Mouse (Mus musculus): ENCODE results near the gene Gm44790. TPM values are rescaled to one million over a fixed set of nuclear protein-coding genes. Genes with fewer than 3 reads are reported as not detected.

Gm44790 gene
- polyA plus RNA-seq, 1 experiment from 2014 or later: not detected

GRCm38 (mm10) chr6:86441571-86441970, 15.1 kb downstream of the Gm44790 start:
- Histone ChIP-seq H3K27me3 (ENCODE audit: control insufficient read depth, insufficient read depth, low read length) (no peaks in the 10 kb centered on the region), H3K27ac (ENCODE audit: low read depth, low read length) (no peak overlapping the region), H3K9ac (ENCODE audit: low read length) (no peak overlapping the region), H3K9me3 (ENCODE audit: control insufficient read depth, low read length) (no peaks in the 10 kb centered on the region), H3K4me3 (ENCODE audit: low read depth, low read length) (no peak overlapping the region), H3K4me2 (ENCODE audit: low read depth) (no peak overlapping the region), H3K36me3 (ENCODE audit: control insufficient read depth, insufficient read depth, low read length) (peaks cover 8% of the 10 kb centered on the region), H3K4me1 (ENCODE audit: control insufficient read depth, insufficient read depth, low read length) (peaks cover 4% of the 10 kb centered on the region; the same call in 1 of the 2 replicates)
- DNase-seq (ENCODE audit: low spot score): no peak
- ATAC-seq (ENCODE audit: insufficient read depth, low FRiP score, low TSS enrichment): no peak
- WGBS: 98% methylated on average over 10 of the region's 10 CpGs

GRCm38 (mm10) chr6:86445551-86445950, 19.1 kb downstream of the Gm44790 start:
- 95% methylated on average over 18 of the region's 18 CpGs for WGBS
- H3K36me3 ChIP-seq (ENCODE audit: control insufficient read depth, insufficient read depth, low read length): peaks cover 8% of the 10 kb centered on the region
- no peak overlapping the region for H3K4me3 ChIP-seq (ENCODE audit: low read depth, low read length)
- DNase-seq (ENCODE audit: low spot score) (no peak), ATAC-seq (ENCODE audit: insufficient read depth, low FRiP score, low TSS enrichment) (no peak)
- H3K4me2 ChIP-seq (ENCODE audit: low read depth): no peak overlapping the region
- H3K9ac ChIP-seq (ENCODE audit: low read length): no peak overlapping the region
- no peaks in the 10 kb centered on the region for H3K9me3 ChIP-seq (ENCODE audit: control insufficient read depth, low read length)
- no peaks in the 10 kb centered on the region for H3K4me1 ChIP-seq (ENCODE audit: control insufficient read depth, insufficient read depth, low read length)
- H3K27me3 ChIP-seq (ENCODE audit: control insufficient read depth, insufficient read depth, low read length): no peaks in the 10 kb centered on the region
- H3K27ac ChIP-seq (ENCODE audit: low read depth, low read length): no peak overlapping the region

- DNase-seq (ENCODE audit: low spot score) (no peak), ATAC-seq (ENCODE audit: insufficient read depth, low FRiP score, low TSS enrichment) (no peak)
- H3K9ac ChIP-seq (ENCODE audit: low read length): no peak overlapping the region
- 85% methylated on average over 1 of the region's 1 CpGs for WGBS
- peaks cover 8% of the 10 kb centered on the region for H3K36me3 ChIP-seq (ENCODE audit: control insufficient read depth, insufficient read depth, low read length)
- no peak overlapping the region for H3K4me3 ChIP-seq (ENCODE audit: low read depth, low read length)
- H3K9me3 ChIP-seq (ENCODE audit: control insufficient read depth, low read length): no peaks in the 10 kb centered on the region
- no peak overlapping the region for H3K27ac ChIP-seq (ENCODE audit: low read depth, low read length)
- H3K4me2 ChIP-seq (ENCODE audit: low read depth): no peak overlapping the region
- H3K4me1 ChIP-seq (ENCODE audit: control insufficient read depth, insufficient read depth, low read length): no peaks in the 10 kb centered on the region
- no peaks in the 10 kb centered on the region for H3K27me3 ChIP-seq (ENCODE audit: control insufficient read depth, insufficient read depth, low read length)
Observed at GRCm38 (mm10) chr6:86446927-86447568, 20.6 kb downstream of the Gm44790 start.

- WGBS: 90% methylated on average over 3 of the region's 3 CpGs
- peaks cover 2% of the 10 kb centered on the region for H3K36me3 ChIP-seq (ENCODE audit: control insufficient read depth, insufficient read depth, low read length)
- ATAC-seq (ENCODE audit: insufficient read depth, low FRiP score, low TSS enrichment): no peak
- no peak overlapping the region for H3K4me2 ChIP-seq (ENCODE audit: low read depth)
- H3K9me3 ChIP-seq (ENCODE audit: control insufficient read depth, low read length): no peaks in the 10 kb centered on the region
- DNase-seq (ENCODE audit: low spot score): no peak
- H3K27me3 ChIP-seq (ENCODE audit: control insufficient read depth, insufficient read depth, low read length): no peaks in the 10 kb centered on the region
- H3K4me1 ChIP-seq (ENCODE audit: control insufficient read depth, insufficient read depth, low read length): no peaks in the 10 kb centered on the region
- no peak overlapping the region for H3K9ac ChIP-seq (ENCODE audit: low read length)
- H3K27ac ChIP-seq (ENCODE audit: low read depth, low read length): no peak overlapping the region
- no peak overlapping the region for H3K4me3 ChIP-seq (ENCODE audit: low read depth, low read length)
Observed at GRCm38 (mm10) chr6:86456727-86457126, 30.3 kb downstream of the Gm44790 start.

GRCm38 (mm10) chr6:86463079-86463478, 36.6 kb downstream of the Gm44790 start:
- no peak for ATAC-seq (ENCODE audit: insufficient read depth, low FRiP score, low TSS enrichment)
- H3K36me3 ChIP-seq (ENCODE audit: control insufficient read depth, insufficient read depth, low read length): no peaks in the 10 kb centered on the region; the same call in 1 of the 2 replicates
- H3K27ac ChIP-seq (ENCODE audit: low read depth, low read length): no peak overlapping the region
- no peak overlapping the region for H3K4me2 ChIP-seq (ENCODE audit: low read depth)
- no peaks in the 10 kb centered on the region for H3K27me3 ChIP-seq (ENCODE audit: control insufficient read depth, insufficient read depth, low read length)
- H3K9ac ChIP-seq (ENCODE audit: low read length): no peak overlapping the region
- no peaks in the 10 kb centered on the region for H3K4me1 ChIP-seq (ENCODE audit: control insufficient read depth, insufficient read depth, low read length)
- H3K9me3 ChIP-seq (ENCODE audit: control insufficient read depth, low read length): no peaks in the 10 kb centered on the region
- H3K4me3 ChIP-seq (ENCODE audit: low read depth, low read length): no peak overlapping the region
- 93% methylated on average over 3 of the region's 3 CpGs for WGBS
- no peak for DNase-seq (ENCODE audit: low spot score)

- 86% methylated on average over 3 of the region's 3 CpGs for WGBS
- Histone ChIP-seq H3K27ac (ENCODE audit: low read depth, low read length) (no peak overlapping the region), H3K4me1 (ENCODE audit: control insufficient read depth, insufficient read depth, low read length) (peaks cover 9% of the 10 kb centered on the region), H3K9ac (ENCODE audit: low read length) (peak overlapping the region; percentile 58; the same call in 1 of the 2 replicates), H3K9me3 (ENCODE audit: control insufficient read depth, low read length) (no peaks in the 10 kb centered on the region), H3K27me3 (ENCODE audit: control insufficient read depth, insufficient read depth, low read length) (no peaks in the 10 kb centered on the region), H3K4me3 (ENCODE audit: low read depth, low read length) (no peak overlapping the region), H3K36me3 (ENCODE audit: control insufficient read depth, insufficient read depth, low read length) (no peaks in the 10 kb centered on the region), H3K4me2 (ENCODE audit: low read depth) (peak overlapping the region; percentile 70)
- no peak for ATAC-seq (ENCODE audit: insufficient read depth, low FRiP score, low TSS enrichment)
- DNase-seq (ENCODE audit: low spot score): no peak
Observed at GRCm38 (mm10) chr6:86471317-86471716, 44.9 kb downstream of the Gm44790 start.

GRCm38 (mm10) chr6:86471760-86472099, 45.3 kb downstream of the Gm44790 start:
- Histone ChIP-seq H3K4me2 (ENCODE audit: low read depth) (peak overlapping the region; percentile 70), H3K9ac (ENCODE audit: low read length) (peak overlapping the region; percentile 58), H3K27ac (ENCODE audit: low read depth, low read length) (peak overlapping the region; percentile 56; the same call in 1 of the 2 replicates), H3K36me3 (ENCODE audit: control insufficient read depth, insufficient read depth, low read length) (no peaks in the 10 kb centered on the region), H3K27me3 (ENCODE audit: control insufficient read depth, insufficient read depth, low read length) (no peaks in the 10 kb centered on the region), H3K4me1 (ENCODE audit: control insufficient read depth, insufficient read depth, low read length) (peaks cover 9% of the 10 kb centered on the region), H3K4me3 (ENCODE audit: low read depth, low read length) (peak overlapping the region; percentile 32), H3K9me3 (ENCODE audit: control insufficient read depth, low read length) (no peaks in the 10 kb centered on the region)
- 31% methylated on average over 9 of the region's 9 CpGs for WGBS
- ATAC-seq (ENCODE audit: insufficient read depth, low FRiP score, low TSS enrichment) (peak; percentile 59), DNase-seq (ENCODE audit: low spot score) (no peak)

- no peaks in the 10 kb centered on the region for H3K9me3 ChIP-seq (ENCODE audit: control insufficient read depth, low read length)
- H3K4me2 ChIP-seq (ENCODE audit: low read depth): peak overlapping the region; percentile 70
- DNase-seq (ENCODE audit: low spot score) (peak; percentile 100), ATAC-seq (ENCODE audit: insufficient read depth, low FRiP score, low TSS enrichment) (peak; percentile 92)
- peak overlapping the region; percentile 32 for H3K4me3 ChIP-seq (ENCODE audit: low read depth, low read length)
- H3K36me3 ChIP-seq (ENCODE audit: control insufficient read depth, insufficient read depth, low read length): no peaks in the 10 kb centered on the region
- no peaks in the 10 kb centered on the region for H3K27me3 ChIP-seq (ENCODE audit: control insufficient read depth, insufficient read depth, low read length)
- peak overlapping the region; percentile 88 for H3K27ac ChIP-seq (ENCODE audit: low read depth, low read length)
- peaks cover 9% of the 10 kb centered on the region for H3K4me1 ChIP-seq (ENCODE audit: control insufficient read depth, insufficient read depth, low read length)
- WGBS: under 1% methylated on average over 52 of the region's 56 CpGs
- H3K9ac ChIP-seq (ENCODE audit: low read length): peak overlapping the region; percentile 63
Observed at GRCm38 (mm10) chr6:86472100-86472955, 45.9 kb downstream of the Gm44790 start.
